Comparison of ENCODE assay signal across 9 mouse cellular contexts in the genomic region with DNA sequence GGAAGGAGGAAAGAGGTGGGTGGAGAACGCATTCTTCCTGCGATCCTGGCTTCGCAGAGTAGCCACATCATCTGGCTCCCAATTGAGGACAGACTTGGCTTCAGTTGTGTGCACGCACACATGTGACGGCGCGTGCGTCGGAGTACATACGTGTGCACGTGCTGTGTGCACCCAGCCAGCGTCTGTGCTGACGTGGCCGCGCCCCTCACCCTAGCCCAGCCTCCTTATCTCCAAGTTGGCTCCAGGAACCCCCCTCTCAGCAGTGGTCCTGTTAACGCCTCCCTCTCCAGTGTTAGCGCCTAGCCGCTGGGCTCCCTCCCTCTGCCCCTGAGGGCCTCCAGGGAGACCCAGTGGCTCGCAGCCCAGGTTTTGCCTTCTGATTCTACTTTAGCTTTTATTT.
A peak's percentile ranks its signal among the peaks of the same experiment; 100 is the strongest.
DNase-seq lines count a peak whose midpoint lies in the region; ATAC-seq and TF ChIP-seq lines count a peak whose summit lies in the region.
"Had no signal": no experiment of that assay in that cellular context is flagged by ENCODE, and none has a peak within 500 bp of the region (broad histone marks: within the 10 kb centered on the region; RNA-seq: fewer than 3 reads in every experiment).

No protein-coding gene starts in this region.

- H3K36me3 ChIP-seq in forebrain, embryonic 12.5 days (replicated peaks) = no peaks in the 10 kb centered on the region
- H3K36me3 ChIP-seq in heart, embryonic 16.5 days (ENCODE audit: control insufficient read depth, insufficient read depth) = no peaks in the 10 kb centered on the region
- H3K36me3 ChIP-seq in lung, embryonic 16.5 days (ENCODE audit: control insufficient read depth, insufficient read depth, low read length) = no peaks in the 10 kb centered on the region

- no peak for TF ChIP-seq CTCF in cerebellum, adult 2 months (IDR thresholded peaks at IDR 0.05; ENCODE audit: borderline replicate concordance, insufficient read depth, low read depth, low read length)

- peak overlapping the region; percentile 54 for H3K4me2 ChIP-seq in forebrain, embryonic 12.5 days
- H3K4me2 ChIP-seq in heart, embryonic 16.5 days (ENCODE audit: low read depth, low read length) = peak overlapping the region; percentile 69
- H3K4me2 ChIP-seq in lung, embryonic 16.5 days (ENCODE audit: low read depth, low read length) = peak overlapping the region; percentile 50

- ATAC-seq in forebrain, embryonic 12.5 days (ENCODE audit: low FRiP score) = no peak
- peak; percentile 84 for ATAC-seq in heart, embryonic 16.5 days (replicated peaks; ENCODE audit: extremely low read depth, insufficient read depth, low FRiP score)
- ATAC-seq in lung, embryonic 16.5 days (ENCODE audit: low read depth) = peak; percentile 84

- TF ChIP-seq POLR2A in cerebellum, adult 2 months (IDR thresholded peaks at IDR 0.05; ENCODE audit: borderline replicate concordance, insufficient read depth, low read length) = no peak

- H3K4me3 ChIP-seq in cerebellum, adult 2 months (replicated peaks; ENCODE audit: insufficient read depth, low read depth, low read length) = peak overlapping the region; percentile 41
- H3K4me3 ChIP-seq in forebrain, embryonic 12.5 days (replicated peaks) = peak overlapping the region; percentile 23
- H3K4me3 ChIP-seq in heart, embryonic 16.5 days (ENCODE audit: low read length) = peak overlapping the region; percentile 35
- peak overlapping the region; percentile 22 for H3K4me3 ChIP-seq in lung, embryonic 16.5 days (ENCODE audit: low read length)
- H3K4me3 ChIP-seq: erythroblast, embryonic 14.5 days had no signal

- H3K9ac ChIP-seq in forebrain, embryonic 12.5 days = no peak overlapping the region; the same call in 1 of the 2 replicates
- H3K9ac ChIP-seq in heart, embryonic 16.5 days (ENCODE audit: low read length) = peak overlapping the region; percentile 45; the same call in 1 of the 2 replicates
- H3K9ac ChIP-seq in lung, embryonic 16.5 days (ENCODE audit: low read length) = peak overlapping the region; percentile 17

- 4% methylated on average over 19 of the region's 19 CpGs for WGBS in cerebellum, adult 2 months
- WGBS in forebrain, embryonic 12.5 days = 1% methylated on average over 19 of the region's 19 CpGs
- WGBS in heart, embryonic 16.5 days = 1% methylated on average over 19 of the region's 19 CpGs
- 1% methylated on average over 19 of the region's 19 CpGs for WGBS in lung, embryonic 16.5 days

- no peaks in the 10 kb centered on the region for H3K9me3 ChIP-seq in forebrain, embryonic 12.5 days
- no peaks in the 10 kb centered on the region for H3K9me3 ChIP-seq in heart, embryonic 16.5 days (replicated peaks; ENCODE audit: control insufficient read depth, low read length)
- H3K9me3 ChIP-seq in lung, embryonic 16.5 days (ENCODE audit: control insufficient read depth, low read length) = no peaks in the 10 kb centered on the region

- H3K27me3 ChIP-seq in cerebellum, adult 2 months (ENCODE audit: control insufficient read depth, insufficient read depth, low read length) = no peaks in the 10 kb centered on the region
- H3K27me3 ChIP-seq in forebrain, embryonic 12.5 days = peaks cover 42% of the 10 kb centered on the region
- H3K27me3 ChIP-seq in heart, embryonic 16.5 days (ENCODE audit: control insufficient read depth, insufficient read depth, low read length) = 0 out of 2 replicates have a peak, but pooled peaks cover 3% of the 10 kb centered on the region
- no peaks in the 10 kb centered on the region for H3K27me3 ChIP-seq in lung, embryonic 16.5 days (ENCODE audit: control insufficient read depth, insufficient read depth, low read depth, low read length)

- H3K4me1 ChIP-seq in cerebellum, adult 2 months (ENCODE audit: control insufficient read depth, insufficient read depth, low read length) = no peaks in the 10 kb centered on the region
- H3K4me1 ChIP-seq in forebrain, embryonic 12.5 days = peaks cover 17% of the 10 kb centered on the region
- peaks cover 13% of the 10 kb centered on the region for H3K4me1 ChIP-seq in heart, embryonic 16.5 days (ENCODE audit: control insufficient read depth, insufficient read depth, low read length)
- H3K4me1 ChIP-seq in lung, embryonic 16.5 days (replicated peaks; ENCODE audit: control insufficient read depth, insufficient read depth, low read length) = peaks cover 27% of the 10 kb centered on the region

- H3K27ac ChIP-seq in cerebellum, adult 2 months (ENCODE audit: insufficient read depth, low read length) = no peak overlapping the region
- no peak overlapping the region for H3K27ac ChIP-seq in forebrain, embryonic 12.5 days
- H3K27ac ChIP-seq in heart, embryonic 16.5 days (ENCODE audit: low read length) = peak overlapping the region; percentile 78
- H3K27ac ChIP-seq in lung, embryonic 16.5 days (ENCODE audit: low read length) = peak overlapping the region; percentile 80

- no peak for DNase-seq in cerebellum, adult 2 months
- DNase-seq in cerebellum, adult 11 months = no peak
- peak; percentile 64 for DNase-seq in kidney, postnatal 14 days
- DNase-seq in retina, embryonic 14.5 days (ENCODE audit: low spot score) = peak; percentile 52
- no peak for DNase-seq in thymus, postnatal 25 days

Comparison
In these comparisons a context has a peak if more than half of its experiments do, and no peak if none do; other contexts are left out.
1. DNase-seq: peak in kidney, postnatal 14 days (single experiment) and retina, embryonic 14.5 days (single experiment); none in cerebellum, adult 2 months (0 of 2), cerebellum, adult 11 months (single experiment) and thymus, postnatal 25 days (single experiment).
2. H3K27ac ChIP-seq: peak in heart, embryonic 16.5 days (single experiment) and lung, embryonic 16.5 days (single experiment); none in cerebellum, adult 2 months (single experiment) and forebrain, embryonic 12.5 days (single experiment).
3. Peak in every context shown above with its lines, with median percentiles within 50 percentile points of each other: H3K4me3 ChIP-seq and H3K4me2 ChIP-seq.